In genomic region chr2:136048464-136048863, GRCm38 (mm10) we compare ENCODE assay signal across 16 mouse cellular contexts. TPM values are rescaled to one million over a fixed set of nuclear protein-coding genes. Genes with fewer than 3 reads are reported as not detected.
"Had no signal": no experiment of that assay in that cellular context is flagged by ENCODE, and none has a peak within 500 bp of the region (broad histone marks: within the 10 kb centered on the region; RNA-seq: fewer than 3 reads in every experiment).

No protein-coding gene starts in this region.

- H3K27ac ChIP-seq: kidney, embryonic 15.5 days; left cerebral cortex, adult 2 months; limb, embryonic 10.5 days; macrophage had no signal

- H3K4me3 ChIP-seq: kidney, embryonic 15.5 days; left cerebral cortex, adult 2 months; limb, embryonic 10.5 days; megakaryocyte, embryonic 14.5 days had no signal

- ATAC-seq: midbrain, embryonic 16.5 days had no signal

- H3K9ac ChIP-seq: kidney, embryonic 15.5 days; lung, embryonic 14.5 days had no signal

- H3K9me3 ChIP-seq: kidney, embryonic 15.5 days; limb, embryonic 10.5 days; megakaryocyte, embryonic 14.5 days had no signal

- DNase-seq: kidney, postnatal 14 days; lung, embryonic 14.5 days; lung, postnatal 10 days; right cerebral cortex, postnatal 14 days; thymus, postnatal 4 days had no signal

- H3K4me2 ChIP-seq: kidney, embryonic 15.5 days; liver, embryonic 11.5 days; lung, embryonic 14.5 days; midbrain, embryonic 11.5 days had no signal

- H3K27me3 ChIP-seq: kidney, embryonic 15.5 days had no signal

- H3K36me3 ChIP-seq: kidney, embryonic 15.5 days; limb, embryonic 10.5 days had no signal

RNA-seq across cellular contexts. Expression of gene Lamp5, which starts 3.6 kb away (rescaled TPM):
- polyA plus RNA-seq: large intestine, adult 2 months; limb, embryonic 10.5 days; macrophage; small intestine, adult 2 months; thymus, postnatal 0 days had no signal
